Mouse (Mus musculus): ENCODE measurements around the gene Espl1. TPM values are rescaled to one million over a fixed set of nuclear protein-coding genes. Genes with fewer than 3 reads are reported as not detected.
A peak's percentile ranks its signal among the peaks of the same experiment; 100 is the strongest.

Gene Espl1
- polyA plus RNA-seq, 1 experiment from 2014 or later, result 40.9 TPM

- H3K36me3 ChIP-seq, result peaks cover 23% of the 10 kb centered on the region
- H3K4me3 ChIP-seq, result peak overlapping the region; percentile 92
- WGBS, result 8% methylated on average over 11 of the region's 11 CpGs
- no peak for DNase-seq (ENCODE audit: low spot score)
- peak overlapping the region; percentile 91 for H3K27ac ChIP-seq
- H3K9me3 ChIP-seq, result no peaks in the 10 kb centered on the region
- H3K27me3 ChIP-seq (ENCODE audit: insufficient read depth, poor library complexity, severe bottlenecking), result peaks cover 3% of the 10 kb centered on the region
- peaks cover 23% of the 10 kb centered on the region for H3K4me1 ChIP-seq
Observed at GRCm38 (mm10) chr15:102350942-102351291, 54.9 kb downstream of the Espl1 start.

DNA sequence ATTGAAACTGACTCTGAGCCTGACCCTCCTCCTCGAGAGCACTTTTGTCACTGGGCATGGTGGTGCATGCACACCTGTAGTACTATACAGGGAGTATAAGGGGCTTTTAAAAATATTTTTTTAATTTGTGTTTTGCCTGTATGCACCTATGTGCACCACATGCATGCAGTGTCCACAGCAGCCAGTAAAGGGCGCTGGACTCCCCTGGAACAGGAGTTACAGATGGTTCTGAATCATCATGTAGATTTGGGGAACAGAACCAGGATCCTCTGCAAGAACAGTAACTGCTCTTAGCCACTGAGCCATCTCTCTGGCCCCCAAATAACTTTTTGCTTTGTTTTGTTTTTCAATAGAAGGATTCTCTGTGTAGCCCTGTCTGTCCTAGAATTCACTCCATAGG lies 56.1 kb downstream of the Espl1 start:
- Histone ChIP-seq H3K36me3 (peaks cover 10% of the 10 kb centered on the region), H3K4me3 (no peak overlapping the region), H3K4me1 (peaks cover 35% of the 10 kb centered on the region), H3K9me3 (no peaks in the 10 kb centered on the region), H3K27ac (no peak overlapping the region), H3K27me3 (ENCODE audit: insufficient read depth, poor library complexity, severe bottlenecking) (peaks cover 15% of the 10 kb centered on the region)
- 51% methylated on average over 2 of the region's 2 CpGs for WGBS
- DNase-seq (ENCODE audit: low spot score), result no peak

DNA sequence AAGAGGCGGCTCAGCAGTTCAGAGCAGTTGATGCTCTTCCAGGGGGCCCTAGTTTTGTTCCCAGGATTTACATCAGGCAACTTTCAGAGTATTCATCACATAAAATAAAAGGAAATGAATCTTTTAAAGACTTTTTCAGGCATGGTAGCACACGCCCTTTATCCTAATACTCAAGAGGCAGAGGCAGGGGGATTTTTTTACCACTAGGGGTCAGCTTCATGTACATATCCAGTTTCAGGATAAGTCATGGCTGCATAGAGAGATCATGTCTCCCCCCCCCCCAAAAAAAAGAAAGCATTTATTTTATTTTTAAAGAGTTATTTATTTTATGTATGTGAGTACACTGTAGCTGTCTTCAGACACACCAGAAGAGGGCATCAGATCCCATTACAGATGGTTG lies 57.9 kb downstream of the Espl1 start:
- H3K36me3 ChIP-seq, result no peaks in the 10 kb centered on the region
- DNase-seq (ENCODE audit: low spot score), result no peak
- H3K27ac ChIP-seq, result no peak overlapping the region
- WGBS, result 79% methylated on average over 2 of the region's 2 CpGs
- peaks cover 48% of the 10 kb centered on the region for H3K4me1 ChIP-seq
- H3K9me3 ChIP-seq, result no peaks in the 10 kb centered on the region
- peaks cover 33% of the 10 kb centered on the region for H3K27me3 ChIP-seq (ENCODE audit: insufficient read depth, poor library complexity, severe bottlenecking)
- H3K4me3 ChIP-seq, result no peak overlapping the region

- Histone ChIP-seq H3K36me3 (no peaks in the 10 kb centered on the region), H3K4me1 (peaks cover 47% of the 10 kb centered on the region), H3K9me3 (no peaks in the 10 kb centered on the region), H3K27ac (peak overlapping the region; percentile 90), H3K4me3 (peak overlapping the region; percentile 67), H3K27me3 (ENCODE audit: insufficient read depth, poor library complexity, severe bottlenecking) (peaks cover 47% of the 10 kb centered on the region)
- DNase-seq (ENCODE audit: low spot score), result peak; percentile 88
- under 1% methylated on average over 49 of the region's 49 CpGs for WGBS
Observed at GRCm38 (mm10) chr15:102355134-102355870, 59.2 kb downstream of the Espl1 start.

DNA sequence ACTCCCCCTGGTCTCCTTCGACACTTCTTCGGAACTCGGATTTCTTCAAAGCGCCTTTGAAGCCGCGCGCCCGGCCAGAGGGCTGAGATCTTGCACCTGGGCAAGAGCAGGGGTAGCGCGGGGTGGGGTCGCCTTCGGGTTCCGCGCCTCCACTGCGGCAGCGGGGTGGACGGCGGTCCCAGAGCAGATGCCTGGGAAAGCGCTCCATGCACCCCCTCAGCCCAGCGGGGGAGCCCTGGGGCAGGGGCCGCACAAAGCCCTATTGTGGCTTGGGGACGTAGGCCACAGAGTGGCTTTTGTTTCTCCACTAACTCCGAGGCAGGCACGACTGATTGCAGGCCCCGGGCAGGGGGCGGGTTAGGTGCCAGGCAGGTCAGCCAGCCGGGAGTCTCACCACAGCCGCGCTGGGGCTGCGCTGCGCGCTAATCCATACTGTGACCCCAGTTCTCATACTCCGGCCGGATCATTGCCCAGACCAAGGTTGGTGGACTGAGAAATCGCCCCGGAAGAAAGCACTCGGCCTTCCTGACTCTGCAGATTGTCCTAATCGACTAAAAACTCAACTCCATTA lies 59.9 kb downstream of the Espl1 start:
- DNase-seq (ENCODE audit: low spot score), result peak; percentile 79
- Histone ChIP-seq H3K9me3 (no peaks in the 10 kb centered on the region), H3K4me3 (peak overlapping the region; percentile 67), H3K27me3 (ENCODE audit: insufficient read depth, poor library complexity, severe bottlenecking) (peaks cover 48% of the 10 kb centered on the region), H3K4me1 (peaks cover 47% of the 10 kb centered on the region), H3K36me3 (no peaks in the 10 kb centered on the region), H3K27ac (peak overlapping the region; percentile 90)
- 1% methylated on average over 38 of the region's 38 CpGs for WGBS

- peaks cover 48% of the 10 kb centered on the region for H3K27me3 ChIP-seq (ENCODE audit: insufficient read depth, poor library complexity, severe bottlenecking)
- peaks cover 43% of the 10 kb centered on the region for H3K4me1 ChIP-seq
- peak overlapping the region; percentile 67; the same call in 1 of the 2 replicates for H3K4me3 ChIP-seq
- H3K27ac ChIP-seq, result peak overlapping the region; percentile 90
- 25% methylated on average over 16 of the region's 16 CpGs for WGBS
- H3K36me3 ChIP-seq, result no peaks in the 10 kb centered on the region
- no peak for DNase-seq (ENCODE audit: low spot score)
- no peaks in the 10 kb centered on the region for H3K9me3 ChIP-seq
Observed at GRCm38 (mm10) chr15:102356501-102357325, 60.6 kb downstream of the Espl1 start.

- no peaks in the 10 kb centered on the region for H3K9me3 ChIP-seq
- H3K27me3 ChIP-seq (ENCODE audit: insufficient read depth, poor library complexity, severe bottlenecking), result peaks cover 56% of the 10 kb centered on the region
- peaks cover 54% of the 10 kb centered on the region for H3K4me1 ChIP-seq
- H3K4me3 ChIP-seq, result peak overlapping the region; percentile 46
- no peaks in the 10 kb centered on the region for H3K36me3 ChIP-seq
- H3K27ac ChIP-seq, result 0 out of 2 replicates have a peak overlapping the region, but pooled peaks have one; percentile 42
- no peak for DNase-seq (ENCODE audit: low spot score)
- 2% methylated on average over 25 of the region's 25 CpGs for WGBS
Observed at GRCm38 (mm10) chr15:102358126-102358525, 62.1 kb downstream of the Espl1 start.

GRCm38 (mm10) chr15:102358834-102359233 lies 62.8 kb downstream of the Espl1 start:
- Histone ChIP-seq H3K36me3 (no peaks in the 10 kb centered on the region), H3K27me3 (ENCODE audit: insufficient read depth, poor library complexity, severe bottlenecking) (peaks cover 56% of the 10 kb centered on the region), H3K4me3 (peak overlapping the region; percentile 46), H3K9me3 (no peaks in the 10 kb centered on the region), H3K27ac (peak overlapping the region; percentile 38), H3K4me1 (peaks cover 54% of the 10 kb centered on the region)
- WGBS, result 7% methylated on average over 5 of the region's 5 CpGs
- DNase-seq (ENCODE audit: low spot score), result no peak

DNA sequence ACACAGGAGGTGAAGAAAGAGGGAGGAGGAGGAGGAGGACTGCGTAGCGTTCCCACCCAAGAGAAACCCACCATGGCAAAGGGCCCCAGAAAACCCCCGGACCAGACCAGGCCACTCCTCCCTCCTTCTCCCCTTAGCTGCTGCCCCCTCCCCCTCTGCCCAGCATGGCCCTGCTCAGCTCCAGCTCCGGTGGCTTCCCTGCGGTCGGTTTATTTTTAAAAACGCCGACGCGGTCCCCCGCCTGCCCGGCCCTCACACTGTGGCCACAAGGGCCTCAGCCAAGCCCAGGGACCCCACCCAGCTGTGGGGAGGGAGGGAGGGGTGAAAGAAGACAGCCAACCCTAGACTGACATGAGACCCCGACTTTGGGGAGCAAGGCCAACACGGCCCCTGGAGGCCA lies 66.6 kb downstream of the Espl1 start:
- H3K4me1 ChIP-seq, result peaks cover 48% of the 10 kb centered on the region
- peak overlapping the region; percentile 84 for H3K27ac ChIP-seq
- peak overlapping the region; percentile 46 for H3K4me3 ChIP-seq
- peaks cover 51% of the 10 kb centered on the region for H3K27me3 ChIP-seq (ENCODE audit: insufficient read depth, poor library complexity, severe bottlenecking)
- H3K36me3 ChIP-seq, result no peaks in the 10 kb centered on the region
- H3K9me3 ChIP-seq, result no peaks in the 10 kb centered on the region
- 7% methylated on average over 14 of the region's 14 CpGs for WGBS
- DNase-seq (ENCODE audit: low spot score), result no peak

DNA sequence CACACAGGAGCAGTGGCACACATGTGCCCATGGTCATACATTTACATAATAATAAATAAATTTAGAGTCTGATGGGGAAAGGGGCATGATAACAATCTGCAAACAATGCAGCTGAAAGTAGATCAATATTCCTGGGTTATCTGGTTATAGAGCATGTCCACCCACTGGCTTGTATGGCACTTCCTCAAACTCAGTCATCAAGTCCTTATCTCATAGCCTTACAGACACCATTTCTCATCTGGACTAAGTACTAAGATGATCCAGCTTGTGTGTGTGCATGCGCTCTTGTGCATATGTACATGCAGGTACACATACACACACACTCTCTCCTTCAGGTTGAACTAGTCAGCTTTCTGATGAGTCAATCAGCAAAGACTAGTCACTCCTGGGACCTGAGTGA lies 68.6 kb downstream of the Espl1 start:
- DNase-seq (ENCODE audit: low spot score), result no peak
- Histone ChIP-seq H3K27me3 (ENCODE audit: insufficient read depth, poor library complexity, severe bottlenecking) (peaks cover 38% of the 10 kb centered on the region), H3K9me3 (no peaks in the 10 kb centered on the region), H3K36me3 (no peaks in the 10 kb centered on the region), H3K27ac (no peak overlapping the region), H3K4me3 (no peak overlapping the region), H3K4me1 (peaks cover 30% of the 10 kb centered on the region)
- 87% methylated on average over 1 of the region's 1 CpGs for WGBS

- Histone ChIP-seq H3K4me1 (peaks cover 44% of the 10 kb centered on the region), H3K36me3 (no peaks in the 10 kb centered on the region), H3K4me3 (peak overlapping the region; percentile 49), H3K9me3 (no peaks in the 10 kb centered on the region), H3K27ac (no peak overlapping the region; the same call in 1 of the 2 replicates), H3K27me3 (ENCODE audit: insufficient read depth, poor library complexity, severe bottlenecking) (peaks cover 39% of the 10 kb centered on the region)
- 8% methylated on average over 7 of the region's 7 CpGs for WGBS
- no peak for DNase-seq (ENCODE audit: low spot score)
Observed at GRCm38 (mm10) chr15:102366238-102366637, 70.2 kb downstream of the Espl1 start.

- H3K4me1 ChIP-seq, result peaks cover 47% of the 10 kb centered on the region
- DNase-seq (ENCODE audit: low spot score), result no peak
- no peaks in the 10 kb centered on the region for H3K36me3 ChIP-seq
- no peaks in the 10 kb centered on the region for H3K9me3 ChIP-seq
- 6% methylated on average over 15 of the region's 15 CpGs for WGBS
- peak within 1 kb of the TSS; percentile 48; the same call in 1 of the 2 replicates for H3K27ac ChIP-seq
- H3K4me3 ChIP-seq, result peak within 1 kb of the TSS; percentile 49
- H3K27me3 ChIP-seq (ENCODE audit: insufficient read depth, poor library complexity, severe bottlenecking), result peaks cover 45% of the 10 kb centered on the region
Observed at GRCm38 (mm10) chr15:102366733-102367344, 70.8 kb downstream of the Espl1 start, which contains the start of gene Sp7. Gene Sp7 (minus strand): TSS chr15:102367182.

Data from heart, embryonic 10.5 days (tissue).